Mouse (Mus musculus): ENCODE data around the gene Tedc1.

- no peak for TF ChIP-seq CTCF (conservative IDR thresholded peaks at IDR 0.05; ENCODE audit: insufficient read depth, insufficient read length, low read depth, low read length)
- no peak for TF ChIP-seq POLR2A (IDR thresholded peaks at IDR 0.05; ENCODE audit: low read depth, low read length)
Measured at GRCm38 (mm10) chr12:113210586-113211378, 54.6 kb downstream of the Tedc1 start.
